Comparison of ENCODE assay signal across 27 mouse cellular contexts in genomic region chr3:145715923-145716322, GRCm38 (mm10).
"Had no signal": no experiment of that assay in that cellular context is flagged by ENCODE, and none has a peak within 500 bp of the region (broad histone marks: within the 10 kb centered on the region; RNA-seq: fewer than 3 reads in every experiment).

No protein-coding gene starts in this region.

- ATAC-seq: hindbrain, postnatal 0 days; liver, postnatal 0 days had no signal

- H3K4me1 ChIP-seq: heart, embryonic 10.5 days; heart, embryonic 12.5 days; hindbrain, embryonic 10.5 days; hindbrain, embryonic 12.5 days; hindbrain, embryonic 15.5 days; kidney, embryonic 15.5 days; limb, embryonic 12.5 days; liver, embryonic 13.5 days; liver, embryonic 15.5 days had no signal

- H3K9me3 ChIP-seq: heart, embryonic 10.5 days; heart, embryonic 12.5 days; hindbrain, embryonic 10.5 days; hindbrain, embryonic 12.5 days; hindbrain, embryonic 15.5 days; kidney, embryonic 15.5 days; limb, embryonic 12.5 days; liver, embryonic 13.5 days; liver, embryonic 15.5 days had no signal

- H3K36me3 ChIP-seq: heart, embryonic 10.5 days; heart, embryonic 12.5 days; hindbrain, embryonic 10.5 days; hindbrain, embryonic 12.5 days; hindbrain, embryonic 15.5 days; kidney, embryonic 15.5 days; limb, embryonic 12.5 days; liver, embryonic 13.5 days; liver, embryonic 15.5 days had no signal

- DNase-seq: gastrocnemius, postnatal 14 days; gastrocnemius, postnatal 36 days; heart, adult 18-20 months; heart, postnatal 10 days; heart, postnatal 4 days; kidney, adult 11 months; kidney, adult 2 months; kidney, adult 9 months; kidney, postnatal 14 days; kidney, postnatal 36 days; layer of hippocampus, adult 9-11 months; layer of hippocampus, postnatal 36 days; left cerebral cortex, postnatal 4 days; liver; liver, embryonic 13.5 days; liver, postnatal 0 days had no signal

- H3K27me3 ChIP-seq: heart, embryonic 12.5 days; hindbrain, embryonic 12.5 days; hindbrain, embryonic 15.5 days; kidney, embryonic 15.5 days; limb, embryonic 12.5 days; liver, embryonic 13.5 days; liver, embryonic 15.5 days had no signal

- H3K4me3 ChIP-seq: heart, embryonic 10.5 days; heart, embryonic 12.5 days; hindbrain, embryonic 10.5 days; hindbrain, embryonic 12.5 days; hindbrain, embryonic 15.5 days; kidney, embryonic 15.5 days; limb, embryonic 12.5 days; liver, embryonic 13.5 days; liver, embryonic 15.5 days had no signal

- H3K9ac ChIP-seq: heart, embryonic 12.5 days; hindbrain, embryonic 12.5 days; hindbrain, embryonic 15.5 days; kidney, embryonic 15.5 days; limb, embryonic 12.5 days; liver, embryonic 13.5 days; liver, embryonic 15.5 days; liver, postnatal 0 days had no signal

- H3K27ac ChIP-seq: heart, embryonic 10.5 days; hindbrain, embryonic 10.5 days; hindbrain, embryonic 12.5 days; hindbrain, embryonic 15.5 days; hindbrain, postnatal 0 days; kidney, embryonic 15.5 days; kidney, postnatal 0 days; limb, embryonic 12.5 days; liver, embryonic 13.5 days; liver, embryonic 15.5 days had no signal

- H3K4me2 ChIP-seq: heart, embryonic 12.5 days; hindbrain, embryonic 12.5 days; hindbrain, embryonic 15.5 days; kidney, embryonic 15.5 days; limb, embryonic 12.5 days; liver, embryonic 11.5 days; liver, embryonic 13.5 days; liver, embryonic 15.5 days had no signal
